Mouse (Mus musculus): Measurements from ENCODE around the gene Ccdc71. TPM values are rescaled to one million over a fixed set of nuclear protein-coding genes. Genes with fewer than 3 reads are reported as not detected.

Gene Ccdc71
- polyA plus RNA-seq, 1 experiment from 2014 or later = 49.6 TPM

DNA sequence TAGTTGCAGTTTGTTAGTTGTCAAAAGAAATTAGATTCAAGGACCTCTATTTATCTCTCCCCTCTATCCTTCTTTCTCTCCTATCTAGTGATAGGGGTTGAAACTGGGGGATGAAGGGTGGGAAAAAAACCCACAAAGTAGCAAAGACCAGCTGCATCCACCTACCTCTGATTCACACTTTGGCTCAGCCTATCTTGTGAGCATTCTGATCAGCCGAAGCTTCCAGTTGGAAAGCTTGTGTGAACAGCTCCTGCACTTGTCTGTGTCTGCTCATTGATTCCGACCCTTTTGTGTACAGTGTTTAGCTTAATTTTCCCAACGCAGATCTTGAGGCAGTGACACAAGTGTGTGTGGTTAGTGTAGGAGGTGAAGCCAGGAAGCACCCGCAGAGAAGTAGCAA, 6.9 kb upstream of the Ccdc71 start:
- H3K9me3 ChIP-seq (replicated peaks; ENCODE audit: control insufficient read depth, low read length) = no peaks in the 10 kb centered on the region
- H3K9ac ChIP-seq (ENCODE audit: low read length) = peak overlapping the region; percentile 70
- no peak overlapping the region for H3K27ac ChIP-seq (ENCODE audit: low read depth, low read length)
- H3K4me2 ChIP-seq (ENCODE audit: low read length) = peak overlapping the region; percentile 61
- DNase-seq (ENCODE audit: low spot score) (no peak), ATAC-seq (no peak)
- H3K4me3 ChIP-seq (ENCODE audit: low read depth, low read length) = no peak overlapping the region
- 73% methylated on average over 4 of the region's 4 CpGs for WGBS
- peaks cover 29% of the 10 kb centered on the region for H3K4me1 ChIP-seq (ENCODE audit: control insufficient read depth, insufficient read depth, low read length)
- peaks cover 8% of the 10 kb centered on the region for H3K36me3 ChIP-seq (ENCODE audit: control insufficient read depth, insufficient read depth, low read length)
- no peaks in the 10 kb centered on the region for H3K27me3 ChIP-seq (replicated peaks; ENCODE audit: control insufficient read depth, insufficient read depth, low read length)

DNA sequence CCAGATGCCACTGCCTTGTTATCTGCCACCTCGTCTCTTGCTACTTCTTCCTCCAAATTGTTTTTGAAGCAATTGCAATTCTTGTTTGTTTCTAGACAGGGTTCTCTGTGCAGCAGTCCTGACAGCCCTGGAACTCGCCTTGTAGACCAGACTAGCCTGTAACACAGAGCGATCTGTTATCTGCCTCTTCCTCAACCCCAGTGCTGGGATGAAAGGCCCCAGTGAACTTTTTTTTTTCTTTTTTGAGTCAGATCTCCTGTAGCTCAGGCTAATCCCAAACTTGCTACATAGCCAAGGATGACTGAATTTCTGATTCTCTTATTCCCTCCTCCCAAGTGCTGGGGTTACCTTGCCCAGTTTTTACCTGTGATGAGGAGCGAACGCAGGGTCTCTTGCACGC, 5.9 kb upstream of the Ccdc71 start:
- WGBS = 88% methylated on average over 6 of the region's 6 CpGs
- H3K9ac ChIP-seq (ENCODE audit: low read length) = no peak overlapping the region

DNA sequence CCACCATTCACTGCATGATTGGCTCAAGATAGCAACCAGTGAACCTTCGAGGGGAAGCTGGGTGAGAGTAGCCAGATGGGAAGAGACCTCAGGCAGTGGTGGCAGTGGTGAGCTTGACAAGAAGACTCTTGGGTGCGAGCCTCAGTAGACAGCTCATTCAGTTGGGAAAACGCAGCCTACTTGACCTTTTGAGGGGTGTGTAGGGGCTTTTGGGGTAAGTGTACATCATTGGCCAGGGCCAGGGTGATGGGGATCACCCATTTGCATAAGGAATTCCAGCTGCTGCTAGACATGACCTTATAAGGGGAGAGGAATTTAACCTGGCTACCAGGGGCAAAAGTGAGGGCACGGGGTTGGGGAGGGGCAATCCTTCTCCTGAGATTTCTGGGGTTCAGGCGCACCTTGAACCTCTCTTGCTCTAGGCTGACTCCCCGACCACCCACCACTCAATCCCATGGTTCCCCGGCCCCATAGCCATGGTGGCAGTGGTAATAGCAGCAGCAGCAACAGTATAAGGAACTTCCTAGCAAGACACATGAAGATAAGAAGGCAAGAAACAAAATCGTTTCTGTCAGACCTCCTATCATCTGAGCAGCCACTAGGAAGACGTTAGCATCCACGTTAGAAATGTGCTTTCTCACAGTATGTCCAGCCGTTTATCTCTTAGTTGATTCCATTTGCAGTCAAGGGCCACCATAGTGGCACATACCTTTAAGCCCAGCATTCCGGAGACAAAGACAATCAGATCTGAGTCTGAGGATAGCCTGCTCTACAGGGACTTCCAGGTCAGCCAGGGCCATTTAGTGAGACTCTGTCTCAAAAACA, 4.4 kb upstream of the Ccdc71 start:
- Histone ChIP-seq H3K9ac (ENCODE audit: low read length) (no peak overlapping the region), H3K4me1 (ENCODE audit: control insufficient read depth, insufficient read depth, low read length) (peaks cover 11% of the 10 kb centered on the region), H3K9me3 (replicated peaks; ENCODE audit: control insufficient read depth, low read length) (no peaks in the 10 kb centered on the region), H3K27ac (ENCODE audit: low read depth, low read length) (no peak overlapping the region), H3K27me3 (replicated peaks; ENCODE audit: control insufficient read depth, insufficient read depth, low read length) (no peaks in the 10 kb centered on the region), H3K4me3 (ENCODE audit: low read depth, low read length) (no peak overlapping the region), H3K36me3 (ENCODE audit: control insufficient read depth, insufficient read depth, low read length) (no peaks in the 10 kb centered on the region), H3K4me2 (ENCODE audit: low read length) (no peak overlapping the region)
- 81% methylated on average over 12 of the region's 12 CpGs for WGBS
- ATAC-seq (no peak), DNase-seq (ENCODE audit: low spot score) (no peak)

More for the DNA sequence above, 5.9 kb upstream of the Ccdc71 start:
- Histone ChIP-seq H3K4me3 (ENCODE audit: low read depth, low read length) (no peak overlapping the region), H3K4me1 (ENCODE audit: control insufficient read depth, insufficient read depth, low read length) (peaks cover 26% of the 10 kb centered on the region), H3K27me3 (replicated peaks; ENCODE audit: control insufficient read depth, insufficient read depth, low read length) (no peaks in the 10 kb centered on the region), H3K4me2 (ENCODE audit: low read length) (no peak overlapping the region), H3K36me3 (ENCODE audit: control insufficient read depth, insufficient read depth, low read length) (no peaks in the 10 kb centered on the region), H3K9me3 (replicated peaks; ENCODE audit: control insufficient read depth, low read length) (no peaks in the 10 kb centered on the region), H3K27ac (ENCODE audit: low read depth, low read length) (no peak overlapping the region)
- ATAC-seq (no peak), DNase-seq (ENCODE audit: low spot score) (no peak)

DNA sequence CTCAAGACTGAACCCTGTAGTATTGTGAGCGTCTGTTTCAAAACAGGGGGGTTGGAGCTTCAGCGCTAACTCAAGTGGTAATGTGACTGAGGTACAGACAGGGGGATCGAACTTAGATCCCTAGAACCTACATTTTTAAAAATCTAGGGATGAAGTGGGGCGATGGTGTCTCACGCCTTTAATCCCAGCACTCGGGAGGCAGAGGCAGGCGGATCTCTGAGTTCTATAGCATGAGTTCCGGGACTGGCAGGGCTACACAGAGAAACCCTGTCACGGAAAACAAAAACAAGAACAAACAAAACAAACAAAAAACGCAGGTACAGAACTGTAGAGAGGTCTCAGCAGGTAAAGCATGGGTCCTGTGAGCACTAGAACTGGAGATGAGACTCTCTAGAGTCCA, 3.4 kb upstream of the Ccdc71 start:
- Histone ChIP-seq H3K9ac (ENCODE audit: low read length) (no peak overlapping the region), H3K27me3 (replicated peaks; ENCODE audit: control insufficient read depth, insufficient read depth, low read length) (no peaks in the 10 kb centered on the region), H3K4me3 (ENCODE audit: low read depth, low read length) (no peak overlapping the region), H3K36me3 (ENCODE audit: control insufficient read depth, insufficient read depth, low read length) (no peaks in the 10 kb centered on the region), H3K9me3 (replicated peaks; ENCODE audit: control insufficient read depth, low read length) (no peaks in the 10 kb centered on the region), H3K4me1 (ENCODE audit: control insufficient read depth, insufficient read depth, low read length) (peaks cover 11% of the 10 kb centered on the region), H3K27ac (ENCODE audit: low read depth, low read length) (no peak overlapping the region), H3K4me2 (ENCODE audit: low read length) (no peak overlapping the region)
- DNase-seq (ENCODE audit: low spot score) (no peak), ATAC-seq (no peak)
- WGBS = 89% methylated on average over 10 of the region's 10 CpGs

DNA sequence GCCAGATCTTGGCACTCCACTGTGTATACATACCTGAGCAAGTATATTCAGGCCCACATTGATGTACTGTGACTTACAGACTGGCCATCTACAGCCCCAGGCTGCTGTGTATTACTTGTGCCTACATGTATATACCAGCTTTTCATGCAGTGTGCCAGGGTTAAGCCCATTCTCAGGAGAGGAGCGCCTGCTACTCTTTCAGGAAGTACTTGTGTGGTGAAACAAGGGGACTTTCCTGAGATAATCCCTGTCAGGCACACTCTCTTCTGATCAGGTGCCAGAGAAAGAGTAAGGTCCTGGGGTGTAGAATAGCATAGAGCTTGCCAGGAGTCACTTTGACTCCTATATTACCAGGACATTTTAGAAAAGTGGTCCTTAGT, 398 bp upstream of the Ccdc71 start:
- H3K9ac ChIP-seq (ENCODE audit: low read length) = no peak overlapping the region
- ATAC-seq = peak; percentile 18; the same call in 1 of the 2 replicates

DNA sequence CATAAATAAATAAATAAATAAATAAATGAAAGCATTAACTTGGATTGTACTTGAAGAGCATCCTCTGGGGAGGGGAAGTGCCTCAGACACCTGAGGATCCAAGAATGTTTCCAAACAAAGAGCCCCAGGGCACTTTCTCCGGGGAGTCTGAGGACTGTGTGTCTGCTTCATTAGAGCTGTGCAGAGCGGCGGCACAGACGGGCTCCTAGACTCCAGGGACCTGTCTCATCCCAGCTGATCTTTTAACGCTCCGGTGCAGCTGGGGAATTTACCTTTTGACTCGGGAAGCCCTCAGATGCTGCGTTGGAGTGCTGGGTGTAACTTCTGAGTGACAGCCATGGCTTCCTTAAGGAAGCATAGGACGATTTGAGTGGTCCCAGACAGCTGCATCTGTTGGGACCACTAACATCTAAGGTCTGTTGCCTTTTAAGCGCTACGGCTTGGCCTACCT, 879 bp downstream of the Ccdc71 start, which contains the start of gene Klhdc8b:
Gene Klhdc8b (minus strand): TSS at position 401 of the 451 bp plus-strand sequence.
- Histone ChIP-seq H3K9ac (ENCODE audit: low read length) (peak within 1 kb of the TSS; percentile 77), H3K27ac (ENCODE audit: low read depth, low read length) (peak within 1 kb of the TSS; percentile 58; the same call in 1 of the 2 replicates), H3K4me2 (ENCODE audit: low read length) (peak within 1 kb of the TSS; percentile 86), H3K9me3 (replicated peaks; ENCODE audit: control insufficient read depth, low read length) (no peaks in the 10 kb centered on the region), H3K27me3 (replicated peaks; ENCODE audit: control insufficient read depth, insufficient read depth, low read length) (no peaks in the 10 kb centered on the region), H3K36me3 (ENCODE audit: control insufficient read depth, insufficient read depth, low read length) (peaks cover 34% of the 10 kb centered on the region), H3K4me1 (ENCODE audit: control insufficient read depth, insufficient read depth, low read length) (peaks cover 11% of the 10 kb centered on the region), H3K4me3 (ENCODE audit: low read depth, low read length) (peak within 1 kb of the TSS; percentile 86)
- WGBS = 24% methylated on average over 11 of the region's 11 CpGs
- no peak for DNase-seq (ENCODE audit: low spot score)
- peak; percentile 15; the same call in 1 of the 2 replicates for ATAC-seq

More for the DNA sequence above, 398 bp upstream of the Ccdc71 start:
- DNase-seq (ENCODE audit: low spot score) = no peak
- Histone ChIP-seq H3K27ac (ENCODE audit: low read depth, low read length) (0 out of 2 replicates have a peak overlapping the region, but pooled peaks have one; percentile 58), H3K4me3 (ENCODE audit: low read depth, low read length) (peak overlapping the region; percentile 86), H3K4me1 (ENCODE audit: control insufficient read depth, insufficient read depth, low read length) (peaks cover 11% of the 10 kb centered on the region), H3K36me3 (ENCODE audit: control insufficient read depth, insufficient read depth, low read length) (peaks cover 21% of the 10 kb centered on the region), H3K9me3 (replicated peaks; ENCODE audit: control insufficient read depth, low read length) (no peaks in the 10 kb centered on the region), H3K27me3 (replicated peaks; ENCODE audit: control insufficient read depth, insufficient read depth, low read length) (no peaks in the 10 kb centered on the region), H3K4me2 (ENCODE audit: low read length) (peak overlapping the region; percentile 86)
- 90% methylated on average over 1 of the region's 1 CpGs for whole genome bisulfite sequencing

DNA sequence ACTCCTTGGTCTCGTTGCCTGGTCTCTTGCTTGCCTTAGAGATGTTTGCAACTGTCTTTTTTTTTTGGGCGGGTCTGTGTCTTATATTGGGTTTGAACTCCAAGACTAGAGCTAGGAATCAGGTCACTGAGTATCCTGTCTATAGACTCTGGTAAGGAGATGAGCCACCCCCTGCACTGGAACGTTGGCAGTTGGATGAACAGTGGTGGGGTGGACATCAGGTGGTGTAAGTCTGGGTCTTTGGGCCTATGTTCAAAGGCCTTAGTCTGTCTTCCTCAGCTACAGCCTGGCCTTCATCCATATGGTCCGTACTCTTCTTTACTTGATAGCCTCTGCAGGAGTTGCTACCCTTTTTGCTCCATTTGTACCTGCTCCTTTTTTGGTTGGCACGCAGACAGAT, 1.3 kb downstream of the Ccdc71 start:
- DNase-seq (ENCODE audit: low spot score) (no peak), ATAC-seq (no peak)
- H3K4me1 ChIP-seq (ENCODE audit: control insufficient read depth, insufficient read depth, low read length) = peaks cover 11% of the 10 kb centered on the region
- H3K9ac ChIP-seq (ENCODE audit: low read length) = peak overlapping the region; percentile 77; the same call in 1 of the 2 replicates
- H3K27me3 ChIP-seq (replicated peaks; ENCODE audit: control insufficient read depth, insufficient read depth, low read length) = no peaks in the 10 kb centered on the region
- no peaks in the 10 kb centered on the region for H3K9me3 ChIP-seq (replicated peaks; ENCODE audit: control insufficient read depth, low read length)
- no peak overlapping the region for H3K27ac ChIP-seq (ENCODE audit: low read depth, low read length)
- H3K4me3 ChIP-seq (ENCODE audit: low read depth, low read length) = peak overlapping the region; percentile 86
- H3K4me2 ChIP-seq (ENCODE audit: low read length) = peak overlapping the region; percentile 86
- H3K36me3 ChIP-seq (ENCODE audit: control insufficient read depth, insufficient read depth, low read length) = peaks cover 37% of the 10 kb centered on the region
- 87% methylated on average over 5 of the region's 5 CpGs for WGBS

DNA sequence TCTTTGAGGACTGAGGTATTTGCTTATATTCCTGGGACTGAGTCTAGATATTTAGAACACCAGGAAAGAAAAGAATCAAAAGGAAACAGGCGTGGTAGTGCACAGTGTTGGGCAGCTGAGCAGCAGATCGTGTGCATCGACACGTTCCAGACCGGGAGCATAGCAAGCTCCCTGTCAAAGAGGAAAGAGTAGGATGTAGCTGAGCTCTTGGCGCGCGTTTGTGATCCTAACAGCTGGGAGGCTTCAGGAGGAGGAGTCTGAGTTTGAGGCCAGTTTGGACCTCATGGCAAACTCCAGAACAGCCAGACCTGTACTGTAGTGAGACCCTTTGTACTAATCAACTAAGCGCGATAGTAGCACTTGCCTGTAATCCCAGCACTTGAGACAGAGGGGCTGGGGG, 1.9 kb downstream of the Ccdc71 start:
- no peak overlapping the region for H3K27ac ChIP-seq (ENCODE audit: low read depth, low read length)
- no peak for DNase-seq (ENCODE audit: low spot score)
- H3K9ac ChIP-seq (ENCODE audit: low read length) = no peak overlapping the region
- H3K27me3 ChIP-seq (replicated peaks; ENCODE audit: control insufficient read depth, insufficient read depth, low read length) = no peaks in the 10 kb centered on the region
- H3K9me3 ChIP-seq (replicated peaks; ENCODE audit: control insufficient read depth, low read length) = no peaks in the 10 kb centered on the region
- no peak overlapping the region for H3K4me2 ChIP-seq (ENCODE audit: low read length)
- peaks cover 11% of the 10 kb centered on the region for H3K4me1 ChIP-seq (ENCODE audit: control insufficient read depth, insufficient read depth, low read length)
- H3K4me3 ChIP-seq (ENCODE audit: low read depth, low read length) = no peak overlapping the region
- H3K36me3 ChIP-seq (ENCODE audit: control insufficient read depth, insufficient read depth, low read length) = peaks cover 37% of the 10 kb centered on the region
- ATAC-seq = no peak
- WGBS = 94% methylated on average over 10 of the region's 10 CpGs

DNA sequence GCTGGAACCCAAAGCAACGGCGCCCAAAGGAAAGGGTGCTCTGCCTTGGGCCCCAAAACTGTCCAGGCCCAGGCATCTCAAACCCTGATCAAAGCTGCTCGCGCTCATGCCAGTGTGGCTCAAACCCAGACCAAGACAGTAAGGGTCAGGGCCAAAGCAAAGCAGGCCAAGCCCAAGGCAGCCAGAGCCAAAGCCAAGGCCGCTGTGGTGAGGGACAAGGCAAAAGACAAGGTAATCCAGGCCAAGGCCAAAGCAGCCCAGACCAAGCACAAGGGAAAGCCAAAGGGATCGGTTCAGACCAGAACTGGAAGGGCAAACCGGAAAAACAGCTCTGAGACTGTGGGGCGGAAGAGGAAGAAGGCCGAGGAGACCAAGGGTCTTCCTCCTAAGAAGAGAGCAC, 3.4 kb downstream of the Ccdc71 start:
- Histone ChIP-seq H3K4me1 (ENCODE audit: control insufficient read depth, insufficient read depth, low read length) (peaks cover 11% of the 10 kb centered on the region), H3K9me3 (replicated peaks; ENCODE audit: control insufficient read depth, low read length) (no peaks in the 10 kb centered on the region), H3K27ac (ENCODE audit: low read depth, low read length) (no peak overlapping the region), H3K27me3 (replicated peaks; ENCODE audit: control insufficient read depth, insufficient read depth, low read length) (no peaks in the 10 kb centered on the region), H3K4me3 (ENCODE audit: low read depth, low read length) (no peak overlapping the region), H3K4me2 (ENCODE audit: low read length) (no peak overlapping the region), H3K36me3 (ENCODE audit: control insufficient read depth, insufficient read depth, low read length) (peaks cover 37% of the 10 kb centered on the region), H3K9ac (ENCODE audit: low read length) (no peak overlapping the region)
- WGBS = 95% methylated on average over 9 of the region's 9 CpGs
- no peak for DNase-seq (ENCODE audit: low spot score)
- ATAC-seq = no peak

Data from forebrain, embryonic 14.5 days (tissue).